Mouse (Mus musculus) cerebellum, adult 2 months (tissue): Measurements from ENCODE around the gene Vmn1r209. TPM values are rescaled to one million over a fixed set of nuclear protein-coding genes. Genes with fewer than 3 reads are reported as not detected.

Source experiments
- polyA plus RNA-seq: library from polyadenylated mRNA; depleted of rRNA; stranded (reverse); fragments of >200 nt; gene quantifications from 2 replicates; pipeline ENCODE4 v1.2.3, GENCODE M21; 2012; rRNA removed

The Vmn1r209 gene
- polyA plus RNA-seq, 1 experiment: not detected

Other genes with a start within 250 kb of the Vmn1r209 start
- gene Vmn1r205, start 216.7 kb downstream of the Vmn1r209 start, polyA plus RNA-seq: not detected in 2 replicates
- 0.43 and 0.56 TPM in 2 replicates for gene Vmn1r206, start 185.4 kb downstream of the Vmn1r209 start, polyA plus RNA-seq
- gene Vmn1r207-ps, start 80.1 kb downstream of the Vmn1r209 start, polyA plus RNA-seq: 0.08 TPM in 2 replicates
- gene Vmn1r208, start 32.3 kb downstream of the Vmn1r209 start, polyA plus RNA-seq: not detected in 2 replicates
- not detected in 2 replicates for gene Vmn1r210, start 21.7 kb upstream of the Vmn1r209 start, polyA plus RNA-seq
- not detected in 2 replicates for gene Vmn1r211, start 47.9 kb upstream of the Vmn1r209 start, polyA plus RNA-seq
- not detected in 2 replicates for gene Vmn1r212, start 74.5 kb upstream of the Vmn1r209 start, polyA plus RNA-seq
- not detected in 2 replicates for gene Vmn1r213, start 198.0 kb upstream of the Vmn1r209 start, polyA plus RNA-seq
- gene Vmn1r214, start 220.7 kb upstream of the Vmn1r209 start, polyA plus RNA-seq: not detected in 2 replicates